Mouse (Mus musculus): ENCODE data around the gene Hist1h2ad. TPM values are rescaled to one million over a fixed set of nuclear protein-coding genes. Genes with fewer than 3 reads are reported as not detected.
"Not testable (repeated sequence)": the region's sequence is repeated elsewhere in the genome, so short reads cannot be mapped to it uniquely, and the experiment has no call there.

Gene Hist1h2ad
- 1 to 10 TPM; 9.0 to 9.1 TPM for total RNA-seq (2021)

DNA sequence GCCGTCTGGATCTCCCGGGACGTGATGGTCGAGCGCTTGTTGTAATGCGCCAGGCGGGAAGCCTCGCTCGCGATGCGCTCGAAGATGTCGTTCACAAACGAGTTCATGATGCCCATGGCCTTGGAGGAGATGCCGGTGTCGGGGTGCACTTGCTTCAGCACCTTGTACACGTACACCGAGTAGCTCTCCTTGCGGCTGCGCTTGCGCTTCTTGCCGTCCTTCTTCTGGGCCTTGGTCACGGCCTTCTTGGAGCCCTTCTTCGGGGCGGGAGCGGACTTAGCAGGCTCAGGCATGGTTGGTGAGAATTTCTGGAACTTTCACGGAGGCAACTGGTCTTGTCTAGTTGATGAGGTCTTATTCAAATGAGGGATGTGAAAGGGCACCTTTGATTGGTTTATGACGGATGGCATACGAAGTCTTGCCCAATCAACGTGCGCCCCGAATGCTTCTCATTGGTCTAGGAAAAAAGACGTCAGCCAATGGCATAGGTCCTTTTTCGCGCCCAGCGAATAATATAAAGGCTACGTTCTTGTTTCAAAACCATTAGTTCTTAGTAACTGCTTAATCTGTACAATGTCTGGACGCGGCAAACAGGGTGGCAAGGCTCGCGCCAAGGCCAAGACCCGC lies at the start of gene Hist1h2ad, which contains the start of gene Hist1h2bf:
Gene Hist1h2ad, plus strand, starts transcription at position 484 of the 627 bp plus-strand sequence.
Gene Hist1h2bf, minus strand, starts transcription at position 299 of the 627 bp plus-strand sequence.
- DNase-seq (ENCODE audit: low spot score in 2 of 2), result peak; percentile 95 to 99
- intact Hi-C loops (cut with DNase I), result loop anchor here (2.0 kb wide), 1 partner anchor 1857 kb away; the partner anchor contains the start of genes Hist1h2ai, Hist1h2bl and Hist1h3h

DNA sequence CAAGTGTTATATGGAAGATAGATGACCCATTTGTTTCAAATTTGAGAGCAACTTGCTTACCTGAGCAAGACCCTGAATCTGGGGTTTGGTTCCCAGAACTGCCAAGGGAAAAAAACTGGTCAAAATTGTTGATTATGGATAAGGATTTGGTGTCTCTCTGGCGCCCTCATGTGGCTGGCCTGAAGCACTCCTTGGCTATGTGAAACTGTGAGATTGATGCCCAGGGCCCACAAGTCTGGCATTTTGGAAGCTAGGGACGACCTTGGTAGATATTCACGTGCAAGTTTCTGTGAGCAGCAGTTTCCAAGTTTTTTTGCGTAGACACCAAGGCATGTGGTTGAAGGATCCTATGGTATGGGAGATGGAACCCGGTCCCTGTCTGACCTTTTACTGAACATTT lies 49.5 kb upstream of the Hist1h2ad start:
- peak; percentile 61 to 79 for DNase-seq (ENCODE audit: low spot score in 2 of 2)
- intact Hi-C loops (cut with DNase I), result loop anchor here (1.0 to 5.0 kb wide), 2 partner anchors 100 to 1497 kb away; no protein-coding TSS in a partner anchor

DNA sequence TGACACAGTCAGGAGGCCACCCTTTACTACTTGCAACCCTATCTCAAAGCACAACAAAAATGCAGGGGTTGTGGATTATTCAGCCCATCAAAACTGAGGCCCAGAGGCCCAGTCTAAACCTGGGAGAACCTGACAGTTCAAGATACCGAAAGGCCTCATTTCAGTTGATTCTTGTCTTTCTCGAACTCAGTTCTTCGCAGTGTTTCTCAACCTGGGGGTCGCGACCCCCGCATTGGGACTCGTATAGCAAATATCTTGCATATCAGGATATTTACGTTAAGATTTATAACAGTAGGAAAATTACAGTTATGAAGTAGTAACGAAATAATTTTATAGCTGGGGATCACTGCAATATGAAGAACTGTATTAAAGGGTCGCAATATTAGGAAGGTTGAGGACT lies 48.3 kb upstream of the Hist1h2ad start:
- no peak for DNase-seq (ENCODE audit: low spot score in 2 of 2)
- intact Hi-C loops (cut with DNase I), result loop anchor here (5.0 kb wide), 1 partner anchor 1499 kb away; no protein-coding TSS in a partner anchor

DNA sequence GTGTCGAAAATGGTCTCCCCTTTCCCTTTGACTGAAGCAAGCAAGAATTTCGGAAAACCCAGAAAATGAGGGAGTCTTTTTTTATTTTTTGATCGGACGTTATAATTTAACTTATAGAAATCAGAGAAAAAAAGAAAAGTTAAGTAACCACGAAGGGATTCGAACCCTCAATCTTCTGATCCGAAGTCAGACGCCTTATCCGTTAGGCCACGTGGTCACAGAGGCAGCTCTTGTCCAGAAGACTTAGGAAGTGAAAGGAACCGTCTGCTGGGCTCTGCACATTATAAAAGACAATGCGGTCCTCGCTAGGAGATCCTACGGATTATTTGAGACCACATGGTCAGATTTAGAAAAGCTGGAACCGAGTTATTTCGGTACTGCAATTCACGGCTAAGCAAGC lies 47.9 kb upstream of the Hist1h2ad start:
- DNase-seq (ENCODE audit: low spot score in 2 of 2), result peak; percentile 93 to 96
- intact Hi-C loops (cut with DNase I), result loop anchor here (5.0 kb wide), 1 partner anchor 1499 kb away; no protein-coding TSS in a partner anchor

DNA sequence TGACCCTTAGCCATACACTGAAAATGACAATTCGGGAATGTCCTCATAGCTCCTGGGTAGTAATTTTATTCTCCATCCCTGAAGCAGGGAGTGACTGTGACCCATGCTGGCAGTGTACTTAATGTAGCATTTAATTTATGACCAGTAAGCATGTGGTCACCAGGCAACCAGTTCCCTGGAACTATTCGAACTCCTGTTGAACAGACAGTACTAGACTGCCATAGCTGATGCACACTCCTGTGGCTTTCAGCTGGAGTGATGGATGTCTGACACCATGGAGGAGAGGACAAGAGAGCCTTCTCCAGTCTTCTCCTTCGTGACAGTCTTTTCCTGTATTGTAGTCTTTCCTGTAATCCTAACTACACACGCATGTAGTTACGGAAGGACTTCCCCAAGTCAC lies 45.2 kb upstream of the Hist1h2ad start:
- DNase-seq (ENCODE audit: low spot score in 2 of 2), result no peak
- intact Hi-C loops (cut with DNase I), result loop anchor here (5.0 kb wide), 1 partner anchor 1502 kb away; no protein-coding TSS in a partner anchor

DNA sequence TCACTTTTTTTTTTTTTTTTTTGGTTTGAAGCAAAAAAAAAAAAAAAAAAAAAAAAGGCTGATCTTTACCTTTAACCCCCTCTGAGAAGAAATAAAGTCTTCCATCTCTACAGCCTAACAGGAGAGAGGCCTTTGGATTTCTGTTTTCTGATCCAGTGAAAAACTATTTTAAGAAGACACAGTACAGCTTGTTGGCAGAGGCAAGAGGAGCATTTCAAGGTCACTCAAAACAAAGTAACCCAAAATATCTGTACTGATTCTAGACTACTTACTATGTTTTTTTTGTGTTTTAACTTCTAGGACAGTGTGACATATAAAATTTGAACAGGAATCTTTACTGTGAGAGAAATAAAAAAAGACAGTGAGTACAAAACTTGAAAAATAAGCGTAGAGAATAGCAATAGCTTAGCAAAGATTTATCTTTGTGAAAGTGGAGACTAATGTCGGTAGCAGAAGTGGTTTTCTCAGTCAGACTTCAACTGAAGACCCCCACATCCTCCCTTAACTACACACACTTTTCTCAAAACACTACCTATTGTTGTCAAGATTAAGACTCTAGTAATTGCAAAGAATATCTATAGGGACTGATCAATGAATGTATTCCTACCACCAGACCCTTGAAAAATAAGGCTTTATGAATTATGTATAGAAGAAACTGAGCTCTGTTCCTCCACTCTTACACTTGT lies 44.6 kb upstream of the Hist1h2ad start:
- DNase-seq (ENCODE audit: low spot score in 2 of 2), result no peak
- intact Hi-C loops (cut with DNase I), result loop anchor here (5.0 kb wide), 4 partner anchors 93 to 1812 kb away; partner anchors contain the start of genes Hist1h1c, Hist1h1e, Hist1h2ai and Hist1h2be

DNA sequence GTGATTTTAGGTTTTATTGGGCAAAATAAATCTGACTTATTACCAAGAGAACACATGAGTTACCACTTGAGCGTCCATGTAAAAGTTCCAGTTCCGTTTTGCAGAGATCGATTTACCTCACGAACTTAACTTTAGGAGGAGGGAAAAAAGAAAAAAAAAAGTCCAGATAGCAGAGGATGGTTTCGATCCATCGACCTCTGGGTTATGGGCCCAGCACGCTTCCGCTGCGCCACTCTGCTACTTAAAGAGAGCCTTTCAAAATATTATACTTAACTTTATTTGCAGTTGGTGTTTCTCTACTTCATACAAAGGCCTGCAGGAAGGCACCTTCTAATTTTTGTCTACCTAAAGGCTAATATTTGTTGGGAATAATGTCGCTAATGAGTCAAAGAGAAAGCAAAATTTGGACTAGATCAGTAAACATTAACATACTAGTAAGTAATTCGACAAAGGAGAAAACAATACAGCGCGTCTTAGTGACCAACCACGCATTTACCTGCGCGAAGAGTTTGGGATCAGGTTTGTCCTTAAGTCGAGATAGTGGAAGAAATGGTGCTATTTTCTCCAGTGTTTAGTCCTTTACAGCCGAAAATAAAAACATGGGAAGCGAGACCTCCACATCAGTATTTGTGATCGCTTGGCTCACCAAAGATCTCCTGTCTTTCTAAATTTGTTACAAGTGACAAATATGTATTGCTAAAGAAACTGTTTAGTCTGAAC lies 43.8 kb upstream of the Hist1h2ad start:
- DNase-seq (ENCODE audit: low spot score in 2 of 2), result peak; percentile 79 to 83
- intact Hi-C loops (cut with DNase I), result loop anchor here (5.0 kb wide), 3 partner anchors 92 to 1813 kb away; partner anchors contain the start of genes Hist1h1c, Hist1h1e, Hist1h2ai and Hist1h2be

DNA sequence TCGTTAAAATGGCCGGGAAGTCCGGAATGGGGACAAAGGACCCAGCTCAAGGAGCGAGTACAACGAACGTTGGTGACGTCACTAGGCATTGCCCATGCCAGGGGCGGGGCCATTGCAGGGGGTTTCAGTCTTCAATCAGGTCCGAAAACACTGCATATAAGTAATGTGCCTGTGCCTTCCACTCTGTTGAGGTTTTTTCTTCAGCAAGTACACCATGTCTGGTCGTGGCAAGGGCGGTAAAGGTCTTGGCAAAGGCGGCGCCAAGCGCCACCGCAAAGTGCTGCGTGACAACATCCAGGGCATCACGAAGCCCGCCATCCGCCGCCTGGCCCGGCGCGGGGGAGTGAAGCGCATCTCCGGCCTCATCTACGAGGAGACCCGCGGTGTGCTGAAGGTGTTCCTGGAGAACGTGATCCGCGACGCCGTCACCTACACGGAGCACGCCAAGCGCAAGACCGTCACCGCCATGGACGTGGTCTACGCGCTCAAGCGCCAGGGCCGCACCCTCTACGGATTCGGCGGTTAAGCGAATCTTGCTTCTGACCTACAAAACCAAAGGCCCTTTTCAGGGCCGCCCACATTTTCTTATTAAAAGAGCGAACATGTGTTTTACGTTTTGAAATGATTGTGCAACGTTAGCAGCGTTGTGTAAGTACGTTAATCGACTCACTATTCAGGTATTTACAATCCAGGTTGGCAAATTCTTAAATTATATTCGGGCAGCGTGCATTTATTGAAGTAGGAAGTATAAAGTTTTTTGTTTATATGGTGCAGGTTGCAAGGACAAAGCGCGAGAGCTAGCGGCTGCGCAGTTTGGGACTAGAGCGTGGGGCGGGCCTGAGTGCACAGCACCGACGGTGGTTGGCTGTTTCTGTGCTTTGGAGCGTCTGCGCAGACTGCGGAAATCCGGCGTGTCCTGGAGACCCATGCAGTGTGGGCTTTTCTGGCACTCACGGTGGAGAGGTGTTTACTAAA lies 43.0 kb upstream of the Hist1h2ad start, which contains the start of gene Hist1h4h:
Gene Hist1h4h, plus strand, starts transcription at position 150 of the 975 bp plus-strand sequence.
- DNase-seq (ENCODE audit: low spot score in 2 of 2), result peak; percentile 98 to 99
- intact Hi-C loops (cut with DNase I), result loop anchor here (1.0 to 5.0 kb wide), 4 partner anchors 91 to 1814 kb away; partner anchors contain the start of genes Hist1h1c, Hist1h1e, Hist1h2ai and Hist1h2be

DNA sequence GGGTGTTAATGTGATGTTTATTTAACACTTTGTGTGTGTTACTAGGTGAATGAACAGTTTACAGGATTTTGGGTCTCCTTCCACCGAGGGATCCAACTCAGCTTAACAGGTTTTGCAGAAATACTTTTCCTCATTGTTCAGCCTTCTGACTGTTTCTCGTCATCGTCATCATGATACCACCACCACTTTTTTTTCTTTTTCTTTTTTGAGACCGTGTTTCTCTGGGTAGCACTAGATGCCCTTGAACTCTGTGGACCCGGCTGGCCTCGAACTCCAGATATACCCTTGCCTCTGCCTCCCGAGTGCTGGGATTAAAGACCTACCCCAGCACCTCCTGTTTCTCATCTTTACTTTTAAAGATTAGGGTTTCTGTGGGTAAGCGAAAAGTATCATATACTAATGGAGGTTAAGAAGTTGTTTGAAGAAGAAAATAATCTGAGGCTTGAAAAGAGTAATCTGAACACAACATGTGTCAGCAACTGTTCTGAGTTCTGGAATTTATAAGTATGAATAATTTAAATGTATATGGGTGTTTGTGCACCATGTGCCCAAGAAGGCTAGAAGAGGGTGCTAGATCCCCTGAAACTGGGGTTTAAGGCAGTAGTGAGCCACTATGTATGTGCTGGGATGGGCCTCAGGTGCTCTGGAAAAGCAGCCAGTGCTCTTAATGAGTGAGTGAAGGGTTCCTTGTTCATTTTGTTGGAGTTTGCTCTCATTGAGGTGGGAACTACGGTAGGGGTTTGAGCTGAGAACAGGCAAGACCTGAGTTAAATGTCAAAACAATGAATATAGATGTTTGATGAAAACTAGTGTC lies 41.7 kb upstream of the Hist1h2ad start:
- intact Hi-C loops (cut with DNase I), result loop anchor here (5.0 kb wide), 3 partner anchors 90 to 1815 kb away; partner anchors contain the start of genes Hist1h1c, Hist1h1e, Hist1h2ai and Hist1h2be
- no peak for DNase-seq (ENCODE audit: low spot score in 2 of 2)

DNA sequence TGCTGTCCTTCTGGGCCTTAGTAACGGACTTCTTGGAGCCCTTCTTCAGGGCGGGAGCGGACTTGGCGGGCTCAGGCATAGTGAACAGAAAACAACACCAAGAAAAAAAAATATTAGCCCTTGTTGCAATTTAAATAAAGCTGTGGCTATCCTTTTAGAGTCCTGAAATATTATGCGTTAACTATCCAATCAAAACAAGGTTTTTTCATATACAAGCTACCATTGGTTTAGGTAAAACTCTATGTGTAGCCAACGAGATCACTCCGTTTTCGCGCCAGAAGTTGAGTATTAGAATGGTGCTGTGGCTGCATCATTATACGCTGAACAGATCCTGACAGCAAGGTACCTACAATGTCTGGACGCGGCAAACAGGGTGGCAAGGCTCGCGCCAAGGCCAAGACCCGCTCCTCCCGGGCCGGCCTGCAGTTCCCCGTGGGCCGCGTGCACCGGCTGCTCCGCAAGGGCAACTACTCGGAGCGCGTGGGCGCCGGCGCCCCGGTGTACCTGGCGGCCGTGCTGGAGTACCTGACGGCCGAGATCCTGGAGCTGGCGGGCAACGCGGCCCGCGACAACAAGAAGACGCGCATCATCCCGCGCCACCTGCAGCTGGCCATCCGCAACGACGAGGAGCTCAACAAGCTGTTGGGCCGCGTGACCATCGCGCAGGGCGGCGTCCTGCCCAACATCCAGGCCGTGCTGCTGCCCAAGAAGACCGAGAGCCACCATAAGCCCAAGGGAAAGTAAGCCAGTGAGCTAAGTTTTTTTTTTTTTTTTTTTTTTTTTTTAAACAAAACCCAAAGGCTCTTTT lies 40.4 kb upstream of the Hist1h2ad start, which contains the start of gene Hist1h2af:
Gene Hist1h2af, plus strand, starts transcription at position 347 of the 808 bp plus-strand sequence.
- DNase-seq (ENCODE audit: low spot score in 2 of 2), result peak; percentile 83 to 93
- intact Hi-C loops (cut with DNase I), result loop anchor here (5.0 kb wide), 3 partner anchors 89 to 1816 kb away; partner anchors contain the start of genes Hist1h1c, Hist1h1e, Hist1h2ai and Hist1h2be

DNA sequence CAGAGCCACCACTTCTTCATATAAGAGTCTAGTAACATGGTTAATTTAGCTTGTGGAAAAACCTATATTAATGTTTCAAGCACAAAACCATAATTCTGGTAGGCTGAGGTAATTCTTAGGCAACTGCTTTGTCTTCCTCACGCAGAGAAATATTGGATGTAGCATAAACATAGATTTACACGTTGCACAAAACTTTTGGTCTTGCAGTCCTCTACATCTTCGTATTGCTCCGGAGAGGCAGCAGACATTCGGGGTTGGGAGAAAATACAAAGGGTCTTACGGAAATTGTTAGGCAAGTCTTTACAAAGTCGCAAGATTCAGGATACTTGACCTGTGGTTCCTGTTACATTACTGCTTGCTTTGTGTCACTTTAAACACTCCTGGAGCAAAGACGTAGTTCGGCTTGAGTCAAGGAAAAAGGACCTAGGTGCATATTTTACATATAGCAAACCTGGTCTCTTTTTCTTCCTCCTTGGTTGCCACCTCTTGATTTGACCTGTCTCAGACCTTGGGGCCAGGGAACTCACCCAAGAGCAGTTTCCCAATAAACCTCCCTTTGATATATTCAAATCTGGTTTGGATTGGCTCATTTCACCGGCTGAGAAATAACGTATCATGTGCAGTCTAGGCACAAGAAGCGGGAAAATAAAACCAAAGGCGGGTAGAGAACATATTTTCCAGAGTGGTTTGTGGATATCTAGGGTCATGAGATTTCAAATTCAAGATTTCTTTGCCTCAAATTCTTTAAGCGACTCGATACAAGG lies 39.6 kb upstream of the Hist1h2ad start:
- no peak for DNase-seq (ENCODE audit: low spot score in 2 of 2)
- intact Hi-C loops (cut with DNase I), result loop anchor here (5.0 kb wide), 3 partner anchors 88 to 1817 kb away; partner anchors contain the start of genes Hist1h1c, Hist1h1e, Hist1h2ai and Hist1h2be

DNA sequence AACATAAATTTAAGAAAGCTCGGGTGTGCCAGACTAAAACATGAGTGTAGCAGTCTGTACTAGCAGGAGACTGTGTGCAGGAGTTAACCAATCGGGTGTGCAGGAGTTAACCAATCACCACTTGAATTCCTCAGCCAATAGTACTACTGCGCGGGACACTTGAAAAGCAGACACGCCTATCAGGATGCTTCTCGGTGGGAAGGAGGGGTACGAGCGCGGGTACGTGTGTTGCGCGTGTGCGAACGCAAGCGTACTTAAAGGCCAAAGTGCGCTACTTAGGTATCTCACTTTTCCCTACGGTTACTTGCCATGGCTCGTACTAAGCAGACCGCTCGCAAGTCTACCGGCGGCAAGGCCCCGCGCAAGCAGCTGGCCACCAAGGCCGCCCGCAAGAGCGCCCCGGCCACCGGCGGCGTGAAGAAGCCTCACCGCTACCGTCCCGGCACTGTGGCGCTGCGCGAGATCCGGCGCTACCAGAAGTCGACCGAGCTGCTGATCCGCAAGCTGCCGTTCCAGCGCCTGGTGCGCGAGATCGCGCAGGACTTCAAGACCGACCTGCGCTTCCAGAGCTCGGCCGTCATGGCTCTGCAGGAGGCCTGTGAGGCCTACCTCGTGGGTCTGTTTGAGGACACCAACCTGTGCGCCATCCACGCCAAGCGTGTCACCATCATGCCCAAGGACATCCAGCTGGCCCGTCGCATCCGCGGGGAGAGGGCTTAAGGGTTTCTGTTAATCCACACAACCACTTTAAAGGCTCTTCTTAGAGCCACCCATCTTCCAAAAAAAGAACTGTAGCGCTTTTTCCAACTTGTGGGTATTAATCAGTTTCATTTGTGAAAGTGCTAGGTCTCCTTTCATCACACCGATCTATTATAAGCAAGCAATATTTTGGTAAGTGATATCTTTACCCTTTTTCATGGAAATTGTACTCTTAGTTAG lies 38.8 kb upstream of the Hist1h2ad start, which contains the start of gene Hist1h3g:
Gene Hist1h3g, plus strand, starts transcription at position 286 of the 939 bp plus-strand sequence.
- intact Hi-C loops (cut with DNase I), result not testable (repeated sequence)
- DNase-seq (ENCODE audit: low spot score in 2 of 2), result peak; percentile 92 to 97

DNA sequence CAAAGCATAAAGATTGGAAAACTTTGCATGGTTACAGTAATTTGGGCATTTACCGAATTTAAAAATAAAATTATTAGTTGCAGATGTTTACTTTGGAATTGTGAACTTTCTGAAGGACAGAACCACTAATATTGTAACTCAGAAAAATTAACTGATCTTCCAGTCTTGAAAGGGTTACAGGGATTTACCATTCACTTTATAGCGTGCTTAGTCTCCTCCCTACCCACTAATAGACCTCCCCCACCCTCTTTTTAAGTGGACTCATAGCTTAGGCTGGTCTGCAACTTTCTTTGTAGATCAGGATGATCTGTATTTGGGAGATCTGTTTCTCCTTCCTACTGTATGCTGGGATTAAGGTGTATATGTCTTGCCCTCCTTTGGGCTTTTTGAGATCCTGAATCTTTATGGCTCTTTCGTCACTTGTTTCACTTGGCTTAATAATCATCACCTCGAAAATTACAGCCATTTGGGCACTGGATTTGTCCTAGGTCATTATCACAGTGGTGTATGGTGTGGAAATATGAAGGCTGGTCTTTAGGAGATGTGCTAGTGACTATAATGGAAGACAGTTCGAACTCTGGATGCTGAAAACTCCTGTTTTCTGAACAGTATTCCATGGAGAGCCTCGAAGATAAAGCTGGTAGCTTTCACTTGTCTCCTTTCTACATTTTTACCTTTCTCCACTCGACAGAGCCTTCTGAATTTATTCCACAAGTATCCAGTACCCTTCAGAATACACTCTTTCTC lies 37.9 kb upstream of the Hist1h2ad start:
- no peak for DNase-seq (ENCODE audit: low spot score in 2 of 2)
- intact Hi-C loops (cut with DNase I), result no loop called here

Data from left cerebral cortex, postnatal 25 days (tissue).